Mouse (Mus musculus) spleen, postnatal 4 days (tissue): ENCODE results near the gene Asic2.

Experiments used
- DNase-seq, 2 experiments: peaks; one replicate each; pipeline ENCODE4 v3.0.0; 2022; ENCODE audit warnings: low spot score in 2 of 2

Asic2 gene

DNA sequence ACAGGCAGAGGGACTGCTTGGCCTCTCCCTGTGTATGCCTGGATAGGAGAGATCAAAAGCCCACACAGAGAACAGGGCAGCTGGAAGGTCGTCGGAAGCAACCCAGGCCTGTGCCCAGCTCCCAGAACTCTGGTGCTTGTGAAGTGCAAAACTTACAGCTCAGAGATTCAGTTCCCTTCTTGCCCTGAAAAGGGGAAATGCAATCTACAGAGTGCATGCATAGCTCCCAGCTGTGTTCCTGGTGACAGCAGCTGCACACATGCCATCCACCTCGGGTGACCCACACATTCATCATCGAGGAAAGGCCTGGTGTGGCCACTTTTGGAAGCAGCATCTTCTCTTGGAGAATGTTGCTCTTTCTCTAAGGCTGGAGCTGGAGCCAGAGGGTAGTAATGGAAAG lies 13.9 kb downstream of the Asic2 start:
- no peak for DNase-seq

DNA sequence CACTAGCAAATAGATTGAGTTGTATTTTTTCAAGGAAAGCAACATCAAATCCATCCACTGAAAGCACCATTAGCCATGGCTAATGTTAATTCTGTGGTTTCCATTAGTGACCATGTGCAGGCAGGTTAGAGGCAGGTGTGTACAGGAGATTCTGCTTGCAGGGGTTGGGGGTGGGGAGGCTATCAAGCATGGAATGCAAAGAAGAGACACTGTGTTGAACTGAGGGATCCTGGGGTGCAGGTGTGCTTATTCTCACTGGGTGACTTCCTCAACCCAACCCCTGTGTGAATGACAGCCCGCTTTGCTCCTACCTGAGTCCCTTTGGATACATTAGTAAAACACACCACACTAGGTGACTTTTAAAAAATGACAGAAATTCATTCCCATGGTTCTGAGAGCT lies 20.2 kb downstream of the Asic2 start:
- DNase-seq, result no peak

DNA sequence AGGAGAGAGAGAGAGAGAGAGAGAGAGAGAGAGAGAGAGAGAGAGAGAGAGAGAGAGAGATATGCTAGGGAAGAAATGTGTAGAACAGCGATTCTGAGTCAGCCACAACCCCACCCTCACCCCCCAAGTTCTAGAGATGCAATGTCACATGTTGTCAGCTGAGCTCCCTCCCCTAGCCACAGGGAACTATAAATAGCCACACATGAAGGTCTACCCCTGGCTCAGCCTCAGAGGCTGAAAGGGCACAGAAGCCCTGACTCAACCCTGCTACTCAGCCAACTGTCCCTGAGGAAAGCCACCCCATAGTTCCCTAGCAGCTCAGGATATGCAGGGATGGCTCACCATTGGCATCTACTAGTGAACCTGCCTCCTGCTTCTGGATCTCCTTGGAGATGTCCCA lies 26.1 kb downstream of the Asic2 start:
- DNase-seq, result no peak

GRCm38 (mm10) chr11:81940988-81941387 lies 27.3 kb downstream of the Asic2 start:
- DNase-seq, result no peak

- no peak for DNase-seq
These were observed 30.7 kb downstream of the Asic2 start for GRCm38 (mm10) chr11:81937516-81937915.

GRCm38 (mm10) chr11:81926393-81926792 lies 41.9 kb downstream of the Asic2 start:
- no peak for DNase-seq

DNA sequence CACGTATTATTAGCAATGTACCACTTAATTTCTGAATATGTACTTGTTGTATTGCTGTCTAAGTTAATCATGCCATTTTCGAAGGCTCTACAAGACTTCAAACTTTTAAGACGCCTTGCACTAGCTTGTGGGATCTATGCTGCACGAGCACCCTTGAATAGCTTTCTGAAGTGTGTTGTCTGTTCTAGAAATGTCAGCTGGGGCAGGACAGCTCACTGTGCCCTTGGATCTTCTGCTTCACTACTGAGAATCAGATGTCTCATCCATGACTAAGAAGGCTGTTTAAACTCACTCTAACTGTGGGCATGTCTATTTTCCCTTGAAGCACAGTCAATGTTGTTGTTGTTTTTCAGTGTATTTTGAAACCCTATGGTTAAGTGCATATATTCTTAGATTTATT lies 44.6 kb downstream of the Asic2 start:
- no peak for DNase-seq

DNA sequence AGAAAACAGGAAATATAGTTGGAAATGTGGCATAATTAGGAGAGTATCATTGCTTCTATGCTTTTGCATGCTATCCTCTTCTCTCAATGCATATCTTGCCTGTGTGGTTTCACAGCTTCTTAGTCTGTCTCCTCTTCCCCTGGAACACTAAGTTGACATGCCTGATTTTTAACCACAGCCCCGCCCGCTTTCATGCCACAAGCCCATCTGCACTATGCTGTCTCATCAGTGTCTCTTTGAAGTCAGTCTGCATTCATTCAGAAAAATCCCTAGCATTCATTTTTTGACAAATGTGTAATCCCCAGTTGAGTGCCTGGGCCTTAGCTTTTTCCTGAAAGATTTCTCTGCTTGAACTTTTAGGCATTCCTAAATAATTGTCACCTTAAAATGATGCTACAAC lies 45.2 kb downstream of the Asic2 start:
- DNase-seq, result no peak

- no peak for DNase-seq
These were observed 52.8 kb downstream of the Asic2 start for GRCm38 (mm10) chr11:81915501-81915900.

GRCm38 (mm10) chr11:81913071-81913470 lies 55.2 kb downstream of the Asic2 start:
- DNase-seq, result no peak

GRCm38 (mm10) chr11:81909397-81909894 lies 58.8 kb downstream of the Asic2 start:
- no peak for DNase-seq

DNA sequence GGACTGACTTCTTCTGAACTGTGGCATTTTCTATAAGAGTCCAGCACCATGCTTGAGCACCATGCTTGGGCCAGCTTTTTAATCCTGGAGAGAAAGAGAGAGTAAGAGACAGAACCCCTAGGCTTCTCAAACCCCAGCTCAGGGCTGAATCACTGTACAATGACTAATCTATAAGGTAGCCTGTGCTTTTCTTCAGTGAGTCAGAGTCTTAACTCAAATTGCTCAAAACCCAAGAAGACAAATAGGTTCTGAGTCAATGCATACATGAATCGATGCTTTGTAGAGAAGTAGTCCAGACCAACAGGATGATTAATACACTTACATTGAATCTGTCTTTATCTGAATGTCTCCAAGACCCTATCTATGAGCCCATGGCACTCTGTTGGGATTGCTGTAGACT lies 59.5 kb downstream of the Asic2 start:
- no peak for DNase-seq

DNA sequence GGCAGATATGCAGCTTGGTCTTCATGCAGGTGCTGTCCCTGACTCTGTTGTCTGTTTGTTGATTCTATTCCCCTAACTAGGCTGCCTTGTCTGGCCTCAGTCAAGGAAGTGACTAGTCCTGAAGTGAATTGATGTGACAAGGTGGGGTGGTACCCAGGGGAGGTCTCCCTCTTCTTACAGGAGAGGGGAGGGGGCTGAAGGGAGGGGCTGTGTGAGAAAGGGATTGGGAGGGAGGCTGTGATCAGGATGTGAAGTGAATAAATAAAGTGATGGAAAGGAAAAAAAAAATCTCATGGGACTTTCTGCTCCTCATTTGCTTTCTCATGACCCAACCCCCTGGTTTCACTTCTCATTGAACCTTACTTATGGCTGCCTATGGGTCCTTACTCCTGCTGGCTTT lies 65.9 kb downstream of the Asic2 start:
- no peak for DNase-seq

GRCm38 (mm10) chr11:81897547-81898354 lies 70.5 kb downstream of the Asic2 start:
- DNase-seq, result no peak

DNA sequence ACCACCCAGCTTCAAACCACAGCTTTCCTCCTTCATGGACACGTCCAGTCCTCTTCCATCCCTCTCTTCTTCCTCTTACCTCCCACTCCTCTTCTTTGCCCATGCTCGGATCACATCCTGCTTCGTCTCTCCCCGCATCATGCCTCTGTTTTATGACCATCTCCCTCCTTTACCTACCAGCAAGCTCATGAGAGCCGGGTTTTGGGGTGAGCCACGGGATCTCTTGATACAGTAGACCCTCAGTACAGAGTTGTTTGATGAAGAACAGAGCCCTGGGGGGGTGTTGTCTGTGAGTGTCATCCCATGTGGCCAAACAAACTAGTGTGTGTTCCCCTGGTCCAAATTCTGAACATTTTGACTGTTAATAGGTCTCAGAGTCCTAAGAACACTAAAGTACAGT lies 71.7 kb downstream of the Asic2 start:
- no peak for DNase-seq

- DNase-seq, result no peak
These were observed 96.6 kb downstream of the Asic2 start for GRCm38 (mm10) chr11:81871506-81872213.

DNA sequence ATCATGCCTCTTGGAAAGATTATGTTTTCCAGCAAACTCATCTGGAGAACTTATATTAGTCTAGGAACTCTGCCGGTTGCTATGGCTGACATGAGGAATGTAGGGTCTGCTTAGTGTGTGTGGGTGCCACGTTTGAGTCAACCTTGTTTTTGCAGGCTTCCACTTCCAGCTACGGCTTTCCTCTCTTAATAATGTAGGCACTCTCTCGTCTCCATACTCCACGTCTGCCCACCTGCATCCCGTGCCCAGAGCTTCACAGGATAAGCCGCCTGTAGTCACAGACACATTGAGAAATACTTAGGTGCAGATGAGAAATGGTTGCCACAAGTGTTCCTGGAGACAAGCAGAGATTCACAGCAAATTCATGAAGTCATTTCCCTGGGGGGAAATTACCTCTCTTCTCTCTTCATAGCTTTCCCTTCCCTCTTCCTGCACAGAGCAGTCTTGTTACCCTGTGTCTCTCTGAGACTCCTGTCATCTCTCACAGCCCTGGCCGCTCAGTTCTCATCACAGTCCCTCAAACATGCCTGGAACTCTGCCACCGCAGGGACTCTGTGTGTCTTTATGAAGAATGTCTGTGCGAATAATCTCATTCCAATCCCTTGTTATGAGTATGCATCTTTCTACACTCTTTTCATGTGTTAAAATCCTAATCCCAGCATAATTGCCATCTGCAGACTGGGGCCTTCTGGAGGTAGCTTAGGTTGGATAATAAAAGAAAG lies 102.4 kb downstream of the Asic2 start:
- no peak for DNase-seq

DNA sequence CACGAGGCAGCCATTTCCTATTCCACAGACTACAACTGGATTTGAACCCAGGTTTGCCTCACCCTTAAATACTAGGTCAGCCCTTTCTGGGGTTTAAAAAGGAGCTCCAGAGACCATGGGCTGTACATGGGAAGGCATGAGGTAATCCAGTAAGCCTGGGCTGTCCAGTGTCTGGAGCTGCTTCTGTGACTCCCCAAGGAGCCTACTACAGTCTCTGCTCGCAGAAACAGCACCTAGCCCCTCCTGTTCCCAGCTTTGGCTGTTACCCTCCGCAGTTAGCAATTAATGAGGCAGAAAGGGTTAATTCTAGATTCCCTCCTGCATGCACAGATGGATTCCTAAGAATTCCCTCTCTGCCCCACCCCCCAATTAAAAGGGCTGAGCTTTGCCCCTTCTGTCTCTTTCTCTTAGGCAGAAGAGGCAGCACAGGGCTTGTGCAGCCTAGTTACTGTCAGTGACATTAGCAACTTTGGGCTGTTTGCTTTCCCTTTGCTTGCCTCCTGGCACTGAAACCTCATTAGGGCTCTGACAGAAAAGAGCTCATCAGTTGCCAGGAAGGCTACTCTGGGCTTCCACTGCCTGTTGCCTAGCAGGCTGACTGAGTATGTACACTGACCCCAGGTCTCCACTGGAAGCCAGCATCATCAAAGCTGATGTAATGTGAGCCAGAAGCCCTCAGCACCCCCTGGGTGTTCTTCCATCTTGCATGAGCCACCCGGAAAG lies 107.8 kb downstream of the Asic2 start, which contains the start of gene 5530401A14Rik:
TSS of gene 5530401A14Rik (plus strand) at position 424 of the 723 bp plus-strand sequence.
- no peak for DNase-seq

GRCm38 (mm10) chr11:81847773-81848490 lies 120.3 kb downstream of the Asic2 start:
- DNase-seq, result no peak

GRCm38 (mm10) chr11:81845686-81846036 lies 122.6 kb downstream of the Asic2 start:
- no peak for DNase-seq
